Mouse (Mus musculus) MEL (cell line): ENCODE results near the gene Rab11fip3. TPM values are rescaled to one million over a fixed set of nuclear protein-coding genes. Genes with fewer than 3 reads are reported as not detected.

Experiments
- DNase-seq: peaks from one replicate; pipeline ENCODE4 v3.0.0; 2011; ENCODE audit warnings: low read depth, low spot score
- H3K27ac ChIP-seq: 2 replicates; pipeline ENCODE4 v1.5.1; 2012; ENCODE audit warnings: low read depth, mild to moderate bottlenecking, control low read depth, low read length, moderate library complexity; ENCODE audit not compliant: control insufficient read depth
- H3K27me3 ChIP-seq, 2 experiments: fragments of 150-350 bp in 1 of 2; sonication (generic) in 1 of 2; 2 replicates each; pipeline ENCODE4 v1.6.1; 2012; ENCODE audit warnings: low read length in 2 of 2, mild to moderate bottlenecking in 2 of 2, improper control_type of control experiment in 1 of 2, moderate library complexity in 1 of 2; ENCODE audit not compliant: insufficient read depth in 2 of 2, control insufficient read depth in 1 of 2
- H3K36me3 ChIP-seq, 2 experiments: 2 replicates each; pipeline ENCODE4 v1.6.1; 2012 to 2014; ENCODE audit warnings: low read length in 2 of 2, improper control_type of control experiment in 1 of 2, inconsistent platforms in 1 of 2, mild to moderate bottlenecking in 1 of 2; ENCODE audit not compliant: insufficient read depth in 2 of 2, control insufficient read depth in 1 of 2
- H3K4me1 ChIP-seq, 2 experiments: fragments of 150-350 bp in 1 of 2; sonication (generic) in 1 of 2; 2 replicates each; pipeline ENCODE4 v1.6.1; 2012; ENCODE audit warnings: low read length in 2 of 2, improper control_type of control experiment in 1 of 2, mild to moderate bottlenecking in 1 of 2; ENCODE audit not compliant: insufficient read depth in 2 of 2, control insufficient read depth in 1 of 2
- H3K4me3 ChIP-seq, 2 experiments: fragments of 150-350 bp in 1 of 2; sonication (generic) in 1 of 2; 2 replicates each; pipeline ENCODE4 v1.5.1; 2012; ENCODE audit warnings: low read depth in 2 of 2, low read length in 2 of 2, mild to moderate bottlenecking in 2 of 2, moderate library complexity in 2 of 2, control low read depth in 1 of 2, improper control_type of control experiment in 1 of 2; ENCODE audit not compliant: control insufficient read depth in 1 of 2, insufficient read depth in 1 of 2
- H3K79me2 ChIP-seq: 2 replicates; pipeline ENCODE4 v1.6.1; 2012; ENCODE audit warnings: mild to moderate bottlenecking, low read length, moderate library complexity; ENCODE audit not compliant: control insufficient read depth, poor library complexity, insufficient read depth
- H3K9ac ChIP-seq: 2 replicates; pipeline ENCODE4 v1.6.1; 2012; ENCODE audit warnings: low read depth, mild to moderate bottlenecking, control low read depth, low read length, moderate library complexity; ENCODE audit not compliant: control insufficient read depth, poor library complexity, severe bottlenecking
- H3K9me3 ChIP-seq: fragments of 150-350 bp; sonication (generic); replicated peaks from 2 replicates; pipeline ENCODE4 v1.6.1; 2012; ENCODE audit warnings: mild to moderate bottlenecking, low read length, improper control_type of control experiment, moderate library complexity; ENCODE audit not compliant: insufficient read depth
- CHD1 ChIP-seq: IDR thresholded peaks from 2 replicates; pipeline ENCODE4 v1.6.1; 2012; ENCODE audit warnings: low read depth, mild to moderate bottlenecking, inconsistent platforms, low read length, improper control_type of control experiment
- CHD2 ChIP-seq: IDR thresholded peaks from 2 replicates; pipeline ENCODE4 v1.6.1; 2011; ENCODE audit warnings: low read length, improper control_type of control experiment
- CTCF ChIP-seq, 3 experiments: IDR thresholded peaks in 2 of 3; conservative IDR thresholded peaks in 1 of 3; 2 replicates each; pipeline ENCODE4 v1.5.1; 2011 to 2012; ENCODE audit warnings: low read length in 3 of 3, low read depth in 2 of 3, mild to moderate bottlenecking in 2 of 3, improper control_type of control experiment in 1 of 3, inconsistent platforms in 1 of 3, mixed read lengths in 1 of 3, moderate library complexity in 1 of 3; ENCODE audit not compliant: control insufficient read depth in 1 of 3, insufficient read depth in 1 of 3, poor library complexity in 1 of 3, severe bottlenecking in 1 of 3
- ELF1 ChIP-seq: IDR thresholded peaks from 2 replicates; pipeline ENCODE4 v1.6.1; 2014; ENCODE audit warnings: low read depth, mild to moderate bottlenecking, inconsistent platforms, low read length, improper control_type of control experiment, moderate library complexity
- EP300 ChIP-seq, 2 experiments: IDR thresholded peaks; 2 replicates each; pipeline ENCODE4 v1.6.1; 2011; ENCODE audit warnings: improper control_type of control experiment in 2 of 2, low read length in 2 of 2, low read depth in 1 of 2, mild to moderate bottlenecking in 1 of 2
- ETS1 ChIP-seq: IDR thresholded peaks from 2 replicates; pipeline ENCODE4 v1.6.1; 2012; ENCODE audit warnings: low read depth, mild to moderate bottlenecking, inconsistent platforms, low read length, improper control_type of control experiment, moderate library complexity
- MAX ChIP-seq: IDR thresholded peaks from 2 replicates; pipeline ENCODE4 v1.6.1; 2011; ENCODE audit warnings: low read length, improper control_type of control experiment
- MAZ ChIP-seq: IDR thresholded peaks from 2 replicates; pipeline ENCODE4 v1.6.1; 2012; ENCODE audit warnings: low read depth, mild to moderate bottlenecking, inconsistent platforms, low read length, improper control_type of control experiment
- MEF2A ChIP-seq: IDR thresholded peaks from 2 replicates; pipeline ENCODE4 v1.6.1; 2014; ENCODE audit warnings: low read depth, mild to moderate bottlenecking, inconsistent platforms, low read length, improper control_type of control experiment; ENCODE audit not compliant: poor library complexity, insufficient replicate concordance, severe bottlenecking; ENCODE audit errors: extremely low read depth
- MXI1 ChIP-seq: IDR thresholded peaks from 2 replicates; pipeline ENCODE4 v1.6.1; 2011; ENCODE audit warnings: mild to moderate bottlenecking, low read depth, low read length, improper control_type of control experiment
- MYB ChIP-seq: IDR thresholded peaks from 2 replicates; pipeline ENCODE4 v1.6.1; 2011; ENCODE audit warnings: mild to moderate bottlenecking, low read depth, low read length, improper control_type of control experiment
- MYC ChIP-seq: IDR thresholded peaks from 2 replicates; pipeline ENCODE4 v1.6.1; 2011; ENCODE audit warnings: low read depth, mild to moderate bottlenecking, low read length, improper control_type of control experiment, moderate library complexity
- NELFE ChIP-seq: IDR thresholded peaks from 2 replicates; pipeline ENCODE4 v1.6.1; 2011; ENCODE audit warnings: low read depth, low read length, improper control_type of control experiment
- NRF1 ChIP-seq: IDR thresholded peaks from 2 replicates; pipeline ENCODE4 v1.6.1; 2014; ENCODE audit warnings: low read depth, mild to moderate bottlenecking, inconsistent platforms, low read length, improper control_type of control experiment, moderate library complexity; ENCODE audit not compliant: poor library complexity, insufficient read depth, severe bottlenecking
- POLR2A ChIP-seq, 2 experiments: IDR thresholded peaks; 2 replicates each; pipeline ENCODE4 v1.6.1; 2011 to 2012; ENCODE audit warnings: low read length in 2 of 2, mild to moderate bottlenecking in 2 of 2, control low read depth in 1 of 2, improper control_type of control experiment in 1 of 2, low read depth in 1 of 2, moderate library complexity in 1 of 2; ENCODE audit not compliant: control insufficient read depth in 1 of 2, insufficient read depth in 1 of 2, poor library complexity in 1 of 2
- POLR2AphosphoS2 ChIP-seq: IDR thresholded peaks from 2 replicates; pipeline ENCODE4 v1.6.1; 2011; ENCODE audit warnings: low read length, improper control_type of control experiment
- RAD21 ChIP-seq: IDR thresholded peaks from 2 replicates; pipeline ENCODE4 v1.6.1; 2011; ENCODE audit warnings: mild to moderate bottlenecking, low read depth, low read length, improper control_type of control experiment
- SIN3A ChIP-seq: IDR thresholded peaks from 2 replicates; pipeline ENCODE4 v1.6.1; 2012; ENCODE audit warnings: low read length, improper control_type of control experiment, inconsistent platforms
- SMC3 ChIP-seq: IDR thresholded peaks from 2 replicates; pipeline ENCODE4 v1.6.1; 2011; ENCODE audit warnings: low read depth, low read length, improper control_type of control experiment
- TBP ChIP-seq: IDR thresholded peaks from 2 replicates; pipeline ENCODE4 v1.8.0; 2011; ENCODE audit warnings: low read depth, low read length, improper control_type of control experiment
- UBTF ChIP-seq: IDR thresholded peaks from 2 replicates; pipeline ENCODE4 v1.6.1; 2012; ENCODE audit warnings: low read depth, mild to moderate bottlenecking, inconsistent platforms, low read length, improper control_type of control experiment, moderate library complexity, borderline replicate concordance; ENCODE audit not compliant: insufficient read depth
- USF2 ChIP-seq, 2 experiments: IDR thresholded peaks; 2 replicates each; pipeline ENCODE4 v1.6.1; 2011 to 2012; ENCODE audit warnings: improper control_type of control experiment in 2 of 2, low read length in 2 of 2, borderline replicate concordance in 1 of 2, inconsistent platforms in 1 of 2, low read depth in 1 of 2, mild to moderate bottlenecking in 1 of 2; ENCODE audit not compliant: insufficient read depth in 1 of 2
- ZC3H11A ChIP-seq: IDR thresholded peaks from 2 replicates; pipeline ENCODE4 v1.6.1; 2012; ENCODE audit warnings: low read depth, mild to moderate bottlenecking, inconsistent platforms, low read length, improper control_type of control experiment
- ZKSCAN1 ChIP-seq: IDR thresholded peaks from 2 replicates; pipeline ENCODE4 v1.6.1; 2012; ENCODE audit warnings: low read depth, mild to moderate bottlenecking, inconsistent platforms, low read length, improper control_type of control experiment, moderate library complexity
- ZMIZ1 ChIP-seq: IDR thresholded peaks from 2 replicates; pipeline ENCODE4 v1.6.1; 2012; ENCODE audit warnings: low read depth, mild to moderate bottlenecking, inconsistent platforms, low read length, improper control_type of control experiment, moderate library complexity
- ZNF384 ChIP-seq: IDR thresholded peaks from 2 replicates; pipeline ENCODE4 v1.6.1; 2012; ENCODE audit warnings: low read depth, mild to moderate bottlenecking, inconsistent platforms, low read length, improper control_type of control experiment
- polyA plus RNA-seq, 2 experiments: library from polyadenylated mRNA; stranded (reverse) in 1 of 2; unstranded in 1 of 2; fragments of >175 nt in 1 of 2; fragments of >200 nt in 1 of 2; gene quantifications; 2 replicates each; pipeline versions ENCODE4 v1.2.1 to v1.2.4; 2012; ENCODE audit warnings: low replicate concordance in 2 of 2, low read depth in 1 of 2; ENCODE audit not compliant: insufficient read length in 2 of 2, insufficient read depth in 1 of 2, missing spikeins in 1 of 2
- total RNA-seq: library from RNA; depleted of rRNA; stranded (reverse); fragments of 300-350 nt; gene quantifications from 2 replicates; pipeline ENCODE4 v1.2.3, GENCODE M21; 2012

The Rab11fip3 gene
- total and polyA plus RNA-seq, 3 experiments = 3.2 to 18.9 TPM; not detected in 1

DNA sequence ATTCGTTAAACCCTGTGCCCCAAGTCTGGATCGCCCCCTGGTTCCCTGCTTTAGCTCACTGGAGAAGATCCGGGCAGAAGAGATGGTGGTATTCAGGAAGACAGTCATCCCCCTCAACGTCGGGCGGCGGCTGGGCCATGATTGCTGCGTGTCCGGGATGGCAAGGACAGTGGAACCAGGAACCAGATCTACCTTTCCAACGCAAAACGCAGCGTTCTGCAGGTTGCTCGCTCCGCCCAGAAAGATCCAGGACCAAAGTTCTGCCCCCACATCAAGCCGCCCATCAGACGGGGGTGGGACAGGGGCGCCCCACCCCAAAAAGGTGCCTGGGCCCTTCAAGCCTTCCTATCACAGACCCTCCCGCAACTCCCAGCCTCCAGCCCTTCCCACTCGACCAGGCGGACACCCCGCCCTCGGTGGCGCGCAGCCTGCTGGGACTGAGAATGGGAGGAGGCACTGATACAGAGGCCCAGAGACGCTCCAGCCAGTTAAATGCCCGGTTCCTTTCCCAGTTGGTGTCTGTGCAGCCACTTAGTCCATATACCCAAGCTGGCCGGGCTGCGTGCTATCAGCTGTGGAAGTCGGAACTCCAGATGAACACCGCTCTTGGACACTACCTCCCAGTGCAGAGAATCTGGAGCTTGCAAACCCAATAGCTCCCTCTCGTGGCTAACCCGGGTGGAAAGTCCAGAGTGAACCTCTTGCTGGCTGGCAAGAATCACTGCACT, 20.7 kb upstream of the Rab11fip3 start, which contains the start of gene Decr2:
Gene Decr2 (minus strand): TSS at position 433 of the 728 bp plus-strand sequence.
- DNase-seq = peak; percentile 96
- Histone ChIP-seq H3K36me3 (peaks cover 0 to 4% of the 10 kb centered on the region in 2 experiments; a peak in 2 of 4 replicates), H3K9me3 (no peaks in the 10 kb centered on the region), H3K4me3 (peak within 1 kb of the TSS; percentile 65 to 83), H3K79me2 (peaks cover 3% of the 10 kb centered on the region; the same call in 1 of the 2 replicates), H3K27ac (peak within 1 kb of the TSS; percentile 22), H3K9ac (peak within 1 kb of the TSS; percentile 72), H3K4me1 (peaks cover 0 to 10% of the 10 kb centered on the region in 2 experiments; a peak in 2 of 4 replicates)
- TF ChIP-seq NELFE (no peak; the same call in none of the 2 replicates), ETS1 (peak; percentile 29; the same call in 1 of the 2 replicates), CTCF (IDR thresholded peaks at IDR 0.05 in 2 of 3, conservative IDR thresholded peaks at IDR 0.05 in 1 of 3; ENCODE audit: control insufficient read depth in 1 of 3, insufficient read depth in 1 of 3, low read depth in 2 of 3, low read length in 3 of 3, poor library complexity in 1 of 3, severe bottlenecking in 1 of 3) (peak; percentile 86 to 98 (median 87)), USF2 (IDR thresholded peaks at IDR 0.05; ENCODE audit: borderline replicate concordance in 1 of 2, insufficient read depth in 1 of 2, low read depth in 1 of 2, low read length in 2 of 2) (no peak), POLR2A (IDR thresholded peaks at IDR 0.05; ENCODE audit: control insufficient read depth in 1 of 2, insufficient read depth in 1 of 2, low read depth in 1 of 2, low read length in 2 of 2, poor library complexity in 1 of 2) (peak in 1 of 2 experiments; percentile 58; a peak in 2 of 4 replicates), MAZ (no peak; the same call in 1 of the 2 replicates), ZNF384 (no peak), SIN3A (peak; percentile 56), MEF2A (no peak), MYB (no peak), MAX (no peak), UBTF (no peak), ZC3H11A (peak; percentile 33; the same call in 1 of the 2 replicates), CHD2 (no peak), TBP (peak; percentile 37; the same call in 1 of the 2 replicates), POLR2AphosphoS2 (no peak; the same call in 1 of the 2 replicates), ZKSCAN1 (no peak), RAD21 (peak; percentile 70), SMC3 (peak; percentile 77), EP300 (IDR thresholded peaks at IDR 0.05; ENCODE audit: low read depth in 1 of 2, low read length in 2 of 2) (no peak), CHD1 (no peak), NRF1 (no peak), MXI1 (peak; percentile 18; the same call in 1 of the 2 replicates), ELF1 (no peak), MYC (peak; percentile 45; the same call in 1 of the 2 replicates), ZMIZ1 (no peak)
- TF ChIP-seq, all 39 proteins: peak for 10
- H3K27me3 ChIP-seq = no peaks in the 10 kb centered on the region
